Mouse (Mus musculus) brain, embryonic 14.5 days (tissue): ENCODE results near the gene Gata2. TPM values are rescaled to one million over a fixed set of nuclear protein-coding genes. Genes with fewer than 3 reads are reported as not detected.

Experiments used
- DNase-seq: peaks from one replicate; pipeline ENCODE4 v3.0.0-alpha.2; 2011; ENCODE audit warnings: low read depth
- CTCF ChIP-seq: fragments of 200-500 bp; IDR thresholded peaks from 2 replicates; pipeline ENCODE4 v1.5.1; 2012; ENCODE audit warnings: inconsistent platforms, mild to moderate bottlenecking, moderate library complexity, borderline replicate concordance; ENCODE audit not compliant: insufficient read depth, insufficient read length; ENCODE audit errors: extremely low read depth
- POLR2A ChIP-seq: fragments of 200-500 bp; IDR thresholded peaks from 2 replicates; pipeline ENCODE4 v1.6.1; 2012; ENCODE audit warnings: mild to moderate bottlenecking, inconsistent platforms, borderline replicate concordance; ENCODE audit not compliant: poor library complexity, insufficient read depth, insufficient read length, severe bottlenecking; ENCODE audit errors: extremely low read depth
- polyA plus RNA-seq: library from polyadenylated mRNA; depleted of rRNA; stranded (reverse); fragments of >200 nt; gene quantifications from 2 replicates; pipeline ENCODE4 v1.2.3, GENCODE M21; 2012

Gata2 gene
- polyA plus RNA-seq, 1 experiment: 15.6 TPM

DNA sequence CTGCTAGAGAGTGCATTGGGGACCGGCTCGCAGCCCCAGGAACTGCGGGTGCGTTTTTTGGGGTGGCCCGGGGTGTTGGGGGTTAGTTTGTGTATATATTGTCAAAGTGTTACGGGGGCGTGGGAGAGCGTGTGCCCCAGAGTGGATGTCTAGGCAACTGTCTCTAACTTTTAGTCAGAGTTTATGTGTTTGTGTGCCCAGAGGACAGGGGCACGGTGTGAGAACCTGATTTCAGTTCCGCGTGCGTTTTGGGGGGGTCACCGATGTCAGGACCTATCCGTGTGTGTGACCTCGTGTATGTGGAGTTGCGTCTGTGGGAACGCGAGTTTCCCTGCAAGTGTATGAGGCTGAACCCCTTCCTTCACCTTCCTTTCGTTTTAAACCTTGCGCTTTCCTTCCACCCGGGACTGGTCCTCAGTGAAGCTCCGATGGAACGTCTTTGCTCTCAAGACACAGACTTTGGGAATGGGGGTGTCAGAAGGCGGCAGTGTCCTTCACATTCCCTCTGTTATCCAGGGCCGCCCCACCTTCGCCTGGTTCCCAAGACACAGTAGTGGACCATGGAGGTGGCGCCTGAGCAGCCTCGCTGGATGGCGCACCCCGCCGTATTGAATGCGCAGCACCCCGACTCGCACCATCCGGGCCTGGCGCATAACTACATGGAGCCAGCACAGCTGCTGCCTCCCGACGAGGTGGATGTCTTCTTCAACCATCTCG is 5.5 kb downstream of the Gata2 start:
- DNase-seq: no peak
- TF ChIP-seq CTCF (no peak), POLR2A (no peak)

DNA sequence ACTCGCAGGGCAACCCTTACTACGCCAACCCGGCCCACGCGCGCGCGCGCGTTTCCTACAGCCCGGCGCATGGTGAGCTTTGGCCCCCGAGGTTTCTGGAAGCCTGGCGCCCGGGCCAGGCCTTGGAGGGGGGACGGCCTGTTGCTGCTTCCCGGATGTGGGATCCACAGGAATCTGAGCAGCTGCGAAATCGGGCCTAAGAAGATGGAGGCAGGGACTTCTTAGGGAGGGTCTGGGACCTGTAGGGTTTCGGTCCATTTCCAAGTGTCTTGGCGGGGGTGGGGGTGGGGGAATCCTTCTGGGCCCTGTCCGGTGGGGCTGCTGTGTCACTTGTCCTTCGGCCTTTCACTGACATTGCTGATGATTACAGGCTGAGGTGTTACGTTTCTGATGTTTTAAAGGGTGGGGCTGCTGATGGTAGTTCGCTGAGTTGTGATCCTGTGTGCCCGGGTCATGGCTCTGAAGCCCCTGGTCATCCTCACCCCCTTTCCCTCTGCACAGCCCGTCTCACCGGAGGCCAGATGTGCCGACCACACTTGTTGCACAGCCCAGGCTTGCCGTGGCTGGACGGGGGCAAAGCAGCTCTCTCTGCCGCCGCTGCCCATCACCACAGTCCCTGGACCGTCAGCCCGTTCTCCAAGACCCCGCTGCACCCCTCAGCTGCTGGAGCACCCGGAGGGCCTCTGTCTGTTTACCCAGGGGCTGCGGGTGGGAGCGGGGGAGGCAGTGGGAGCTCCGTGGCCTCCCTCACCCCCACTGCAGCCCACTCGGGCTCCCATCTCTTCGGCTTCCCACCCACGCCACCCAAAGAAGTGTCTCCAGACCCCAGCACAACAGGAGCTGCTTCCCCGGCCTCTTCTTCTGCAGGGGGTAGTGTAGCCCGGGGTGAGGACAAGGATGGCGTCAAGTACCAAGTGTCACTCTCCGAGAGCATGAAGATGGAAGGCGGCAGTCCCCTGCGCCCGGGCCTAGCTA is 6.3 kb downstream of the Gata2 start:
- DNase-seq: no peak
- TF ChIP-seq CTCF (no peak), POLR2A (no peak)

GRCm38 (mm10) chr6:88200693-88201609 is 7.3 kb downstream of the Gata2 start:
- TF ChIP-seq POLR2A (no peak), CTCF (no peak)
- no peak for DNase-seq

DNA sequence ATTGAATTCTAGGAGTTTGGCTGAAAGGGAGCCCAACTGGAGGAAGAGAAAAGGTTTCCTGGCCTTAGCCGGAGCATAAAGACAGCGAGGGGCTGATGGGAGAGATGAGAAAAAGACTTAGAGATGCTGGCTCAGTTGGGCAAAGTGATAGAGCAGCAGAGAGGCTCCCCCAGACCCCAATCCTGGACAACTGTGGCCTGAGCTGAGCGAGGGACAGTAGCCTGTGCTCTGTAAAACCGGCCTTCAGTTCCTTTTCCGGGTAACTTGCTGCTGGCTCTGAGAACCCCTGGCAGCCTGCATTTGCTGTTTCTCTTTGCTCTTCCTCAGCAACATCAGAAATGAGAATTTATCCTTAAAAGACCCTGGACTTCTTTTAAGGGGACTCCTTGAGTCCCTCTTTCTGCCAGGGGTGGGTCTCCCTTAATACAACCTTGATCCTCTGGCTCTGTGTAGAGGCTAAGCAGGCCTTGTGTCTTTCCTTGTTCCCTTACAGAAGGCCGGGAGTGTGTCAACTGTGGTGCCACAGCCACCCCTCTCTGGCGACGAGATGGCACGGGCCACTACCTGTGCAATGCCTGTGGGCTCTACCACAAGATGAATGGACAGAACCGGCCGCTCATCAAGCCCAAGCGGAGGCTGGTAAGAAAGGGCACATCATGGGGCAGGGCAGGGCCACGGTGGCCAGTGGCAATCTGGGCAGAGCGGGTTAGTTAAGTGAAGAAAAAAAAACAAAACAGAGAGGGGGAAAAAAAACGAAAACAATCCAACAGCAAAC is 8.4 kb downstream of the Gata2 start:
- DNase-seq: no peak
- TF ChIP-seq CTCF (no peak), POLR2A (no peak)

- TF ChIP-seq POLR2A (no peak), CTCF (no peak)
These were observed 9.4 kb downstream of the Gata2 start for GRCm38 (mm10) chr6:88202921-88203690.

GRCm38 (mm10) chr6:88203791-88204405 is 10.2 kb downstream of the Gata2 start:
- no peak for DNase-seq
- no peak for TF ChIP-seq CTCF
- no peak for TF ChIP-seq POLR2A

More at GRCm38 (mm10) chr6:88202921-88203690, 9.4 kb downstream of the Gata2 start:
- DNase-seq: peak; percentile 38

- DNase-seq: no peak
- TF ChIP-seq CTCF (no peak), POLR2A (no peak)
These were observed 11.1 kb downstream of the Gata2 start for GRCm38 (mm10) chr6:88204531-88205385.

DNA sequence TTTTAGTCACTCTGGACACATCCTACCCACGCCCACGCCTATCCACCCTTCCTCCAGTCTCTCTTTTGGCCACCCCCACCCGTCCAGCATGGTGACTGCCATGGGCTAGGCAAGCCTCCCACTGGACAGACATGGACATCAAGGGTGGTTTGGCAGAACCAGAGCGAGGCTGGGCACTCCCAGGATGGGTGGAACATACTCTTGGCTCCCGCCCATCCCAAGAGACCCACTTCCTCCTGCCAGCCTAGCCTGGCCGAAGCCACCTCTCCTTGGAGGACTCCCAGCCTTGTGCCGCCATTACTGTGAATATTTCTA is 11.7 kb downstream of the Gata2 start:
- no peak for TF ChIP-seq CTCF
- no peak for TF ChIP-seq POLR2A
- no peak for DNase-seq
